Mouse (Mus musculus) midbrain, embryonic 13.5 days (tissue): ENCODE data around the gene Pex7. TPM values are rescaled to one million over a fixed set of nuclear protein-coding genes. Genes with fewer than 3 reads are reported as not detected.
A peak's percentile ranks its signal among the peaks of the same experiment; 100 is the strongest.

ENCODE experiments used
- ATAC-seq: fragments of 200-750 bp; cut with Nextera tagmentation; 2 replicates; pipeline ENCODE4 v1.8.0; 2017; ENCODE audit warnings: mild to moderate bottlenecking, moderate TSS enrichment, moderate library complexity
- H3K27ac ChIP-seq: fragments of 300-500 bp; sonication (generic); 2 replicates; pipeline ENCODE4 v1.5.1; 2015; ENCODE audit warnings: inconsistent platforms, mild to moderate bottlenecking, moderate library complexity
- H3K27me3 ChIP-seq: fragments of 300-500 bp; sonication (generic); 2 replicates; pipeline ENCODE4 v1.6.1; 2015; ENCODE audit warnings: mild to moderate bottlenecking, inconsistent platforms
- H3K36me3 ChIP-seq: fragments of 300-500 bp; sonication (generic); 2 replicates; pipeline ENCODE4 v1.6.1; 2015; ENCODE audit warnings: mild to moderate bottlenecking, inconsistent platforms
- H3K4me1 ChIP-seq: fragments of 300-500 bp; sonication (generic); replicated peaks from 2 replicates; pipeline ENCODE4 v1.6.1; 2015; ENCODE audit warnings: inconsistent platforms
- H3K4me2 ChIP-seq: fragments of 300-500 bp; sonication (generic); replicated peaks from 2 replicates; pipeline ENCODE4 v1.6.1; 2015; ENCODE audit warnings: moderate library complexity, mild to moderate bottlenecking, inconsistent platforms
- H3K4me3 ChIP-seq: fragments of 300-500 bp; sonication (generic); replicated peaks from 2 replicates; pipeline ENCODE4 v1.5.1; 2015; ENCODE audit warnings: mild to moderate bottlenecking, inconsistent platforms
- H3K9ac ChIP-seq: fragments of 300-500 bp; sonication (generic); replicated peaks from 2 replicates; pipeline ENCODE4 v1.6.1; 2015; ENCODE audit warnings: mild to moderate bottlenecking, inconsistent platforms
- H3K9me3 ChIP-seq: fragments of 300-500 bp; sonication (generic); 2 replicates; pipeline ENCODE4 v1.6.1; 2016; ENCODE audit warnings: mild to moderate bottlenecking, inconsistent platforms
- WGBS: fragments of 180-500 bp; shearing (Covaris S2); methylation state at CpG from one replicate; pipeline ENCODE4 v1.1.7; 2015; 5-methylcytosine and 5-hydroxymethylcytosine counted together
- polyA plus RNA-seq: library from polyadenylated mRNA; unstranded; fragments of >200 nt; fragmentation: Nextera tagmentation; extraction: Ambion mirVana; gene quantifications from 2 replicates; pipeline ENCODE4 v1.2.1, GENCODE M21; 2015

The Pex7 gene
- polyA plus RNA-seq, 1 experiment from 2014 or later: 26.4 TPM

- Histone ChIP-seq H3K4me1 (0 out of 2 replicates have a peak, but pooled peaks cover 4% of the 10 kb centered on the region), H3K9ac (no peak overlapping the region), H3K4me2 (no peak overlapping the region), H3K4me3 (no peak overlapping the region), H3K36me3 (no peaks in the 10 kb centered on the region), H3K27ac (no peak overlapping the region), H3K9me3 (no peaks in the 10 kb centered on the region), H3K27me3 (no peaks in the 10 kb centered on the region)
- 54% methylated on average over 3 of the region's 3 CpGs for WGBS
- no peak for ATAC-seq
Observed at GRCm38 (mm10) chr10:19820986-19821385, 86.5 kb downstream of the Pex7 start.

DNA sequence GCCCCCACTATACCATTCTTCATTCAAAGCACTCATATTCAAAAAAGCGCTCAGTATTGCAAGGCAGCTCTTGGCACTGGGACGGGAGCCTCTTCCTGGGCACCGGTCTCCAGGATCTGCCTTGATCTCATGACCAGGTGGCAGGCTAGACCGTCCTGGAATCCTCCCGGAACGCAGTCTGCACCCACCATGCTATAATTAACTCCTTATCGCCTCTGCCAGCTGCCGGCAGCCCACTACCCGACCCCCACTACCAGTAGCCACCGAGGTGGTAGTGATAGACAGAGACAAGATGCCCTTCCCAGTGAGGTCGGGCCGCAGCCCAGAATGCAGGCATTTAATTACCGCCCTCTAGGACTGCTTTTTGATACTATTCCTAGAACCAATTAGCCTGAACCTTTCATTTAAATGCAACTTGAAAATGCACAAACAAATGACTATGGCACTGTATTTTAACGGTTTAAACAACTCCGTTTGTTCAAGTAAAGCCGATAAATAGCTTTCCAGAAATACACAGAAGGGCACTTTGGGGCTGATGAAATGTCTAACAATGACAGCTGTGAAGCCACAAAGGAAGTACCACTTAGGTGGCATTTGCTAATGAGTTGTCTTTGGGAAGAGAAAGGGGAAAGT, 88.7 kb downstream of the Pex7 start:
- Histone ChIP-seq H3K27ac (no peak overlapping the region), H3K4me3 (no peak overlapping the region), H3K4me1 (0 out of 2 replicates have a peak, but pooled peaks cover 4% of the 10 kb centered on the region), H3K4me2 (no peak overlapping the region), H3K9me3 (no peaks in the 10 kb centered on the region), H3K36me3 (no peaks in the 10 kb centered on the region), H3K9ac (no peak overlapping the region), H3K27me3 (no peaks in the 10 kb centered on the region)
- WGBS: 59% methylated on average over 16 of the region's 16 CpGs
- ATAC-seq: peak; percentile 62; the same call in 1 of the 2 replicates

DNA sequence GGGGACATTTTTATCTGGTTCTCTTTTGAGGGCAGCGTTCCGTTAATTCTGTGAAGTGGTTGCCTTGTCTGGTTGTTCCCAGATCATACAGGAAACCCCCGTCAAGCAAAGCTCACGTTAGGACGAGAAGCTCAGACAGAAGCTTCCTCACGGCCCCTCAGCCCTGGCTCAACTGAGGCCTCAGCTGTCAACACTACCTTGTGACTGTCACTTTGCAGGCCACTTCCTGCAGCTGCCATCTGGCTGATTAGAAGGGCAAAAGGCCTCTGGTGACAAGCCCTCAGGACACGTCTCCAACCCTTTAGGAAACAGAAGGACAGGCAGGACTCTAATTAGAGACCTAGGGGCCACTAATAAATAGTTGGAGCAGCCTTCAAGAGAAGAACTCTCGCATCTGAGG, 92.1 kb downstream of the Pex7 start:
- no peaks in the 10 kb centered on the region for H3K9me3 ChIP-seq
- H3K4me3 ChIP-seq: no peak overlapping the region
- no peak for ATAC-seq
- no peaks in the 10 kb centered on the region for H3K27me3 ChIP-seq
- WGBS: 49% methylated on average over 8 of the region's 8 CpGs
- no peak overlapping the region for H3K4me2 ChIP-seq
- peaks cover 4% of the 10 kb centered on the region; the same call in 1 of the 2 replicates for H3K4me1 ChIP-seq
- no peak overlapping the region for H3K9ac ChIP-seq
- H3K36me3 ChIP-seq: no peaks in the 10 kb centered on the region
- no peak overlapping the region for H3K27ac ChIP-seq

GRCm38 (mm10) chr10:19811436-19812172, 95.9 kb downstream of the Pex7 start:
- no peak overlapping the region for H3K4me2 ChIP-seq
- H3K4me3 ChIP-seq: no peak overlapping the region
- no peak overlapping the region for H3K27ac ChIP-seq
- 60% methylated on average over 9 of the region's 9 CpGs for WGBS
- H3K9ac ChIP-seq: no peak overlapping the region
- H3K9me3 ChIP-seq: no peaks in the 10 kb centered on the region
- H3K4me1 ChIP-seq: no peaks in the 10 kb centered on the region; the same call in 1 of the 2 replicates
- no peak for ATAC-seq
- H3K27me3 ChIP-seq: no peaks in the 10 kb centered on the region
- H3K36me3 ChIP-seq: no peaks in the 10 kb centered on the region

GRCm38 (mm10) chr10:19804763-19805162, 102.7 kb downstream of the Pex7 start:
- ATAC-seq: no peak
- no peak overlapping the region for H3K9ac ChIP-seq
- H3K27ac ChIP-seq: no peak overlapping the region
- no peaks in the 10 kb centered on the region for H3K27me3 ChIP-seq
- no peaks in the 10 kb centered on the region for H3K4me1 ChIP-seq
- no peak overlapping the region for H3K4me2 ChIP-seq
- no peaks in the 10 kb centered on the region for H3K9me3 ChIP-seq
- H3K4me3 ChIP-seq: no peak overlapping the region
- H3K36me3 ChIP-seq: no peaks in the 10 kb centered on the region
- WGBS: 88% methylated on average over 7 of the region's 7 CpGs

Other genes with a start within 250 kb of the Pex7 start
- 0.07 and 0.27 TPM in 2 replicates for gene Il20ra, start 195.1 kb downstream of the Pex7 start, polyA plus RNA-seq
- 1.3 and 2.5 TPM in 2 replicates for gene Slc35d3, start 56.2 kb downstream of the Pex7 start, polyA plus RNA-seq
- gene Map3k5, start 26.8 kb upstream of the Pex7 start, polyA plus RNA-seq: 0.50 and 0.68 TPM in 2 replicates
- gene Map7, start 240.8 kb upstream of the Pex7 start, polyA plus RNA-seq: 5.1 and 5.8 TPM in 2 replicates